Mouse (Mus musculus) telencephalon, adult 2 months (tissue): ENCODE measurements around the gene Prss30.
"Not testable (repeated sequence)": the region's sequence is repeated elsewhere in the genome, so short reads cannot be mapped to it uniquely, and the experiment has no call there.

ENCODE experiments used
- DNase-seq: peaks from one replicate; pipeline ENCODE4 v3.0.0-alpha.2; 2011; ENCODE audit warnings: low read depth, low spot score

Gene Prss30

GRCm38 (mm10) chr17:23984989-23985388 lies 4.6 kb upstream of the Prss30 start:
- DNase-seq: no peak

- no peak for DNase-seq
These were observed 2.5 kb upstream of the Prss30 start for GRCm38 (mm10) chr17:23982912-23983311.

GRCm38 (mm10) chr17:23979471-23979870 lies 895 bp downstream of the Prss30 start:
- DNase-seq: no peak

GRCm38 (mm10) chr17:23976665-23977064 lies 3.7 kb downstream of the Prss30 start:
- DNase-seq: no peak

GRCm38 (mm10) chr17:23971315-23971714 lies 9.1 kb downstream of the Prss30 start:
- DNase-seq: no peak

GRCm38 (mm10) chr17:23969231-23969630 lies 11.1 kb downstream of the Prss30 start:
- no peak for DNase-seq

- no peak for DNase-seq
These were observed 11.6 kb downstream of the Prss30 start for GRCm38 (mm10) chr17:23968780-23969179.

GRCm38 (mm10) chr17:23966658-23967401 lies 13.5 kb downstream of the Prss30 start:
- no peak for DNase-seq

- DNase-seq: no peak
These were observed 14.5 kb downstream of the Prss30 start for GRCm38 (mm10) chr17:23965805-23966425.

- DNase-seq: no peak
These were observed 18.7 kb downstream of the Prss30 start for GRCm38 (mm10) chr17:23961573-23962122.

- DNase-seq: peak; percentile 41
These were observed 20.2 kb downstream of the Prss30 start for GRCm38 (mm10) chr17:23960084-23960738.

GRCm38 (mm10) chr17:23955174-23955573 lies 25.2 kb downstream of the Prss30 start, which contains the start of gene Sbpl:
Gene Sbpl, minus strand, starts transcription at chr17:23955274.
- DNase-seq: no peak

- not testable (repeated sequence) for DNase-seq
These were observed 29.5 kb downstream of the Prss30 start for GRCm38 (mm10) chr17:23950828-23951227.

- no peak for DNase-seq
These were observed 31.3 kb downstream of the Prss30 start for GRCm38 (mm10) chr17:23949068-23949467.

- DNase-seq: peak; percentile 47
These were observed 32.9 kb downstream of the Prss30 start for GRCm38 (mm10) chr17:23947486-23947885.

- no peak for DNase-seq
These were observed 39.0 kb downstream of the Prss30 start, which contains the start of gene Sbp for GRCm38 (mm10) chr17:23941372-23941771. Gene Sbp, plus strand, starts transcription at chr17:23941672.

GRCm38 (mm10) chr17:23931157-23931556 lies 49.2 kb downstream of the Prss30 start:
- DNase-seq: no peak

- peak; percentile 35 for DNase-seq
These were observed 55.3 kb downstream of the Prss30 start for GRCm38 (mm10) chr17:23925090-23925493.

GRCm38 (mm10) chr17:23924531-23925007 lies 55.8 kb downstream of the Prss30 start:
- peak; percentile 83 for DNase-seq
